Mouse (Mus musculus): ENCODE results near the gene Vwa3b. TPM values are rescaled to one million over a fixed set of nuclear protein-coding genes. Genes with fewer than 3 reads are reported as not detected.

Gene Vwa3b
- total RNA-seq, 2 experiments from 2014 or later: not detected

- ATAC-seq (replicated peaks; ENCODE audit: low FRiP score, poor library complexity, severe bottlenecking): no peak
Measured at GRCm38 (mm10) chr1:37212375-37212774, 186.0 kb downstream of the Vwa3b start.

DNA sequence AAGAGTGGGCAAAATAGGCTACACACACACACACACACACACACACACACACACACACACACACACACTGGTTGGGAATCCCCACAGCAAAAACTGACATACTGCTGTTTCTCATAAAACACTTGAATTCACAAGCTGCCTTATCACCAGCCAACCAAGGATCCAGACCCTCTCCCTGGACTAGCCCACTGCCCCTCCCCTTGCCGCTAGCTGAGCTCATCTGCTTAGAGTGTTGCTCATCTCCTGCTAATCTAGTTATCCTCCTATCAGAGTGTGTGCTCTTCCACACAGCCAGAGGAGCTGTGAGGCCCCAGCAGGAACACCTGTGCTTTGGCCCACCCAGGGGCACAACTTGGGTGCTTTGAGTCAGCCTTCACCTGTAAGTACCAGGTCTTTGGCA is 187.7 kb downstream of the Vwa3b start, which contains the start of gene Cnga3:
TSS of gene Cnga3 (plus strand) at position 291 of the 400 bp plus-strand sequence.
- no peak for ATAC-seq (replicated peaks; ENCODE audit: low FRiP score, poor library complexity, severe bottlenecking)

- no peak for ATAC-seq (replicated peaks; ENCODE audit: low FRiP score, poor library complexity, severe bottlenecking)
Measured at GRCm38 (mm10) chr1:37218386-37218785, 192.0 kb downstream of the Vwa3b start.

GRCm38 (mm10) chr1:37219593-37219992 is 193.2 kb downstream of the Vwa3b start:
- ATAC-seq (replicated peaks; ENCODE audit: low FRiP score, poor library complexity, severe bottlenecking): no peak

- ATAC-seq (replicated peaks; ENCODE audit: low FRiP score, poor library complexity, severe bottlenecking): no peak
Measured at GRCm38 (mm10) chr1:37220134-37220907, 193.9 kb downstream of the Vwa3b start.

GRCm38 (mm10) chr1:37222002-37222401 is 195.6 kb downstream of the Vwa3b start:
- no peak for ATAC-seq (replicated peaks; ENCODE audit: low FRiP score, poor library complexity, severe bottlenecking)

- ATAC-seq (replicated peaks; ENCODE audit: low FRiP score, poor library complexity, severe bottlenecking): no peak
Measured at GRCm38 (mm10) chr1:37230404-37230803, 204.0 kb downstream of the Vwa3b start.

- ATAC-seq (replicated peaks; ENCODE audit: low FRiP score, poor library complexity, severe bottlenecking): no peak
Measured at GRCm38 (mm10) chr1:37231295-37231701, 204.9 kb downstream of the Vwa3b start.

Other genes with a start within 250 kb of the Vwa3b start
- 214 and 220 TPM in 2 replicates for gene Tmem131, start 82.9 kb upstream of the Vwa3b start, total RNA-seq (2015; ENCODE audit: low replicate concordance)
- 159 and 168 TPM in 2 replicates for gene Tmem131, start 82.9 kb upstream of the Vwa3b start, total RNA-seq (2017; ENCODE audit: low replicate concordance)
- gene Cnga3, start 187.8 kb downstream of the Vwa3b start, total RNA-seq (2015; ENCODE audit: low replicate concordance): not detected in 2 replicates
- gene Cnga3, start 187.8 kb downstream of the Vwa3b start, total RNA-seq (2017; ENCODE audit: low replicate concordance): not detected in 2 replicates

All from erythroblast, adult 5-6 weeks (primary cell).